Mouse (Mus musculus) neural tube, embryonic 14.5 days (tissue): Measurements from ENCODE around the gene Prkcq. TPM values are rescaled to one million over a fixed set of nuclear protein-coding genes. Genes with fewer than 3 reads are reported as not detected.
"Not testable (repeated sequence)": the region's sequence is repeated elsewhere in the genome, so short reads cannot be mapped to it uniquely, and the experiment has no call there.

Source experiments
- ATAC-seq: fragments of 200-750 bp; cut with Nextera tagmentation; 2 replicates; pipeline ENCODE4 v1.8.0; 2017; ENCODE audit warnings: low read depth, mild to moderate bottlenecking, moderate TSS enrichment, moderate library complexity
- H3K27ac ChIP-seq: fragments of 300-500 bp; sonication (generic); 2 replicates; pipeline ENCODE4 v1.5.1; 2014; ENCODE audit warnings: low read depth, mild to moderate bottlenecking, control low read depth, low read length, moderate library complexity, mixed read lengths
- H3K27me3 ChIP-seq: fragments of 300-500 bp; sonication (generic); 2 replicates; pipeline ENCODE4 v1.6.1; 2014; ENCODE audit warnings: low read length; ENCODE audit not compliant: control insufficient read depth, insufficient read depth
- H3K36me3 ChIP-seq: fragments of 300-500 bp; sonication (generic); 2 replicates; pipeline ENCODE4 v1.6.1; 2014; ENCODE audit warnings: low read length, mixed read lengths; ENCODE audit not compliant: control insufficient read depth, insufficient read depth
- H3K4me1 ChIP-seq: fragments of 300-500 bp; sonication (generic); 2 replicates; pipeline ENCODE4 v1.6.1; 2014; ENCODE audit warnings: low read length; ENCODE audit not compliant: control insufficient read depth, insufficient read depth
- H3K4me2 ChIP-seq: fragments of 300-500 bp; sonication (generic); 2 replicates; pipeline ENCODE4 v1.6.1; 2014; ENCODE audit warnings: mild to moderate bottlenecking, low read depth, low read length, control low read depth
- H3K4me3 ChIP-seq: fragments of 300-500 bp; sonication (generic); 2 replicates; pipeline ENCODE4 v1.5.1; 2014; ENCODE audit warnings: low read depth, low read length, control low read depth, mixed read lengths
- H3K9ac ChIP-seq: fragments of 300-500 bp; sonication (generic); replicated peaks from 2 replicates; pipeline ENCODE4 v1.6.1; 2014; ENCODE audit warnings: low read depth, mild to moderate bottlenecking, control low read depth, low read length, mixed read lengths
- H3K9me3 ChIP-seq: fragments of 300-500 bp; sonication (generic); 2 replicates; pipeline ENCODE4 v1.6.1; 2016; ENCODE audit warnings: low read length; ENCODE audit not compliant: control insufficient read depth
- WGBS: fragments of 180-500 bp; shearing (Covaris S2); extraction: QIAGEN DNeasy Blood & Tissue Kit; methylation state at CpG from one replicate; pipeline ENCODE4 v1.1.7; 2014; 5-methylcytosine and 5-hydroxymethylcytosine counted together
- polyA plus RNA-seq: library from polyadenylated mRNA; unstranded; fragments of >200 nt; fragmentation: Nextera tagmentation; extraction: Ambion mirVana; gene quantifications from 2 replicates; pipeline ENCODE4 v1.2.1, GENCODE M21; 2014

Gene Prkcq
- polyA plus RNA-seq, 1 experiment from 2014 or later = 39.0 TPM

- H3K9ac ChIP-seq = no peak overlapping the region
- no peaks in the 10 kb centered on the region for H3K4me1 ChIP-seq
- H3K4me2 ChIP-seq = no peak overlapping the region
- no peaks in the 10 kb centered on the region for H3K36me3 ChIP-seq
- no peak overlapping the region for H3K4me3 ChIP-seq
- no peak overlapping the region for H3K27ac ChIP-seq
- H3K9me3 ChIP-seq = no peaks in the 10 kb centered on the region
- 63% methylated on average over 14 of the region's 14 CpGs for WGBS
- H3K27me3 ChIP-seq = no peaks in the 10 kb centered on the region
- ATAC-seq = no peak
Observed at GRCm38 (mm10) chr2:11333301-11334017, 161.6 kb downstream of the Prkcq start.

DNA sequence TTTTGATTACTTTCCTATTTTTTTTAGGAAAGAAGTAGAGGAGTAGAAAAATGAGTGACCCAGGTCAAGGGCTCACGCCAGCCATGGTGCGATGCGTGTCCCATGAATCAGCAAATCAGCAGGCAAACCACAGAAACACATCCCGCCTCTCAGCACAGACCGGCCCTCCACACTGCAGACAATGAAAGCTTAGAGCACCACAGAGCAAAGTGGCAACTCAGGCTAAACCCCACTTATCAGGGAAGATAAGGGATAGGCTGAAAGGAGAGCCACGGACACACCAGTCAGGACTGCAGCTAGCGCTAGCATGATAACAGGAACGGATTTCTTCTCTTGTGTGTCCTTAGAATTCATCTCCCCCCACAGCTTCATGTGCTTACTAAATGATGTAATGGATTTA lies 164.4 kb downstream of the Prkcq start:
- Histone ChIP-seq H3K9ac (no peak overlapping the region), H3K4me3 (no peak overlapping the region), H3K4me1 (no peaks in the 10 kb centered on the region), H3K4me2 (no peak overlapping the region), H3K9me3 (no peaks in the 10 kb centered on the region), H3K27me3 (no peaks in the 10 kb centered on the region), H3K36me3 (no peaks in the 10 kb centered on the region), H3K27ac (no peak overlapping the region)
- WGBS = 77% methylated on average over 8 of the region's 8 CpGs
- no peak for ATAC-seq

- no peaks in the 10 kb centered on the region for H3K36me3 ChIP-seq
- no peaks in the 10 kb centered on the region for H3K4me1 ChIP-seq
- no peak overlapping the region for H3K27ac ChIP-seq
- H3K27me3 ChIP-seq = no peaks in the 10 kb centered on the region
- H3K9ac ChIP-seq = no peak overlapping the region
- no peak overlapping the region for H3K4me2 ChIP-seq
- 86% methylated on average over 14 of the region's 14 CpGs for WGBS
- no peaks in the 10 kb centered on the region for H3K9me3 ChIP-seq
- no peak overlapping the region for H3K4me3 ChIP-seq
- no peak for ATAC-seq
Observed at GRCm38 (mm10) chr2:11338931-11339839, 167.3 kb downstream of the Prkcq start.

- 96% methylated on average over 3 of the region's 3 CpGs for WGBS
- Histone ChIP-seq H3K4me3 (no peak overlapping the region), H3K27me3 (no peaks in the 10 kb centered on the region), H3K36me3 (no peaks in the 10 kb centered on the region), H3K27ac (no peak overlapping the region), H3K9me3 (no peaks in the 10 kb centered on the region), H3K4me2 (no peak overlapping the region), H3K4me1 (no peaks in the 10 kb centered on the region), H3K9ac (no peak overlapping the region)
- ATAC-seq = no peak
Observed at GRCm38 (mm10) chr2:11344691-11345090, 172.8 kb downstream of the Prkcq start.

- not testable (repeated sequence) for H3K4me1 ChIP-seq, H3K9me3 ChIP-seq, ATAC-seq, H3K4me3 ChIP-seq, H3K27ac ChIP-seq, H3K36me3 ChIP-seq, H3K27me3 ChIP-seq, H3K4me2 ChIP-seq, H3K9ac ChIP-seq
- 87% methylated on average over 6 of the region's 6 CpGs for WGBS
Observed at GRCm38 (mm10) chr2:11346419-11346818, 174.5 kb downstream of the Prkcq start.

GRCm38 (mm10) chr2:11347791-11348190 lies 175.9 kb downstream of the Prkcq start:
- 86% methylated on average over 3 of the region's 3 CpGs for WGBS
- H3K9ac ChIP-seq = no peak overlapping the region
- H3K27me3 ChIP-seq = no peaks in the 10 kb centered on the region
- H3K4me3 ChIP-seq = no peak overlapping the region
- ATAC-seq = no peak
- H3K9me3 ChIP-seq = no peaks in the 10 kb centered on the region
- no peaks in the 10 kb centered on the region for H3K4me1 ChIP-seq
- H3K36me3 ChIP-seq = no peaks in the 10 kb centered on the region
- no peak overlapping the region for H3K27ac ChIP-seq
- H3K4me2 ChIP-seq = no peak overlapping the region
